Mouse (Mus musculus): Measurements from ENCODE around the gene Crebrf.
A peak's percentile ranks its signal among the peaks of the same experiment; 100 is the strongest.

Crebrf gene

GRCm38 (mm10) chr17:26715271-26715758 is at the start of gene Crebrf:
Gene Crebrf (plus strand): TSS chr17:26715650.
- peak; percentile 97 to 99 for DNase-seq

DNA sequence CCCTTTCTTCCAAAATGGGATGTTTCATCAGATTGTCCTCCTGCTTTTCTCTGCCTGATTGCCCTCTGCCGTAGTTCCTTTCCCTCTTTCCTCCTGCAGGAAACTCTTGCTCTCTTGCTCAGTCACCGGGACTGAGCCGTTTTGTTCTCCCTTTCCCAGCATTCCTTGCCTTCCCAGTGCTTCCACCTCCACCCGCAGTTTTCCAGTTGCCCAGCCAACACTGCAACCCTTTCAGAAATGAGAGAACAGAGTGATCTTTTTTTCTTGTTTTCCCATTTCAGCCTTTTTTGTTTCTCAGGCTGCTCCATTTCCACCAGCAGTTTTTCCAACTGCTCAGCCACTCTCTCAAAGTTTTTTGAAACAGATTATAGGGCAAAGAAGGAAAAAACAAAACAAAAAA is 44.2 kb upstream of the Crebrf start:
- no peak for DNase-seq

DNA sequence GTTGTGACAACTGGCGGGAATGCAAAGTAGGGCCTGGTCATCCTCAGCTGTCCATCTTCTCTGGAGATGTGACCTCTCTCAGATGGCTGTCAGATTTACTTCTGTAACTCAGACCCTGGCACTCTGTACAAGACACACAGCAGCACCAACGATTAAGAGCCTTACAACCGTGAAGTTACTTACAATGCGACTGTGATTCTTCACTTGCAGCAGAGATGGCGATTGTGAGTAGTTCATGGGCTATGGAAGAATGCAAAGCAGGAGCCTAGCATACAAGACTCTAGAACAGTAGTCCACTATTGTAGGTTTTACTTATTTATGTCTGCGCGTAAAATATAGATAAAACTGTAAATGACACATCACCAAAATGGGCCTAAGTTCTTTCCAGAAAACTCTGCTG is 39.6 kb upstream of the Crebrf start:
- DNase-seq = no peak

DNA sequence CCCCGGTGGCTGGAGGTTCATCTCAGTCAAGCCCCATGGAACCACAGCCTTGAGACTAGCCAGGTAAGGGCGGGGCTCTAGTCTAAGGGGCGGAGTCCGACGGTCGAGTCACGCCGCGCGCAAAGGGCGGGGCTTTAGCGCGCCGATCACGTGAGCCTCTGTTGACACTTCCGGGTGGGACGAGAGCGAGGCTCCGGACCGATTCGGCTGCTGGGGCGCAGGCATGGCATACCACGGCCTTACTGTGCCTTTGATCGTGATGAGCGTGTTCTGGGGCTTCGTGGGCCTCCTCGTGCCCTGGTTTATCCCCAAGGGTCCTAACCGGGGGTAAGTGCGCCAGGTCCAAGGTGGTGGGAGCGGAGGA is 39.2 kb upstream of the Crebrf start:
- DNase-seq = peak; percentile 93 to 97

DNA sequence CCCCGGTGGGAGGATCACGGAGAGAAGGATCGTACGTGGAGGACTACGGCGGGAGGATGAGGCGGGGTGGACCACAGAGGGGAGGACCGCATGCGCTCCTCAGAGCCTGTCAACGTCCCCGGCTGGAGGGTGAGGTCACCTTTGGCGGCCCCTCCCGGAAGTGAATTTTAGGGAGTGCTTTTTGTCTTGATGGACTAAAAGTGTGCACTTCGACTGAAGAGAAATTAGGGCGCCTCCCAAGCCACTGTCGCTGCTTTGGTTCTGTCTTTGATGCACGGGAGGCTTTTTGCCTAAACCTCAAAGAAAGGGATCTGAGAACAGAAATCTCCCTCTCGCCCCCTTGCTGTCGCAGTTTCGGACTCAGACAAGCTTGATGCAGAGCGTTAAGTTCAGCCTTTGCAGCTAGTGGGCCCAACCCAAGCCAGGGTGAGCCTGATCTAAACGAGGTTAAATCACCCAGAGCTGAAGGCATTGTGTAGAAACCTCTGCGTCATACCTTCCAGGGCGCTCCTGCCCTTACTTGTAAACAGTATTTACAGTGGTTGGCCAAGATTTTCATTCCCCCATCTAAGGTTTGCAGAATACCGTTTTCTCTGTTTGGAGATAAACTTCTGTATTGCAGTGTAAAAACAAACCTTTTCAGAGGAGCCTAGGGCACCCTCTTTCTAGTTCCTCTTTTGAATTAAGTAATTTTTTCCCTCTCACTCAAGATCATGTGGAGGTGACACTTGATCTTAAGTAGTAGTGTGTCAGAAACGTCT is 38.7 kb upstream of the Crebrf start:
- DNase-seq = peak in 1 of 2 experiments; percentile 84

GRCm38 (mm10) chr17:26677711-26678637 is 37.5 kb upstream of the Crebrf start:
- DNase-seq = peak in 1 of 2 experiments; percentile 53

DNA sequence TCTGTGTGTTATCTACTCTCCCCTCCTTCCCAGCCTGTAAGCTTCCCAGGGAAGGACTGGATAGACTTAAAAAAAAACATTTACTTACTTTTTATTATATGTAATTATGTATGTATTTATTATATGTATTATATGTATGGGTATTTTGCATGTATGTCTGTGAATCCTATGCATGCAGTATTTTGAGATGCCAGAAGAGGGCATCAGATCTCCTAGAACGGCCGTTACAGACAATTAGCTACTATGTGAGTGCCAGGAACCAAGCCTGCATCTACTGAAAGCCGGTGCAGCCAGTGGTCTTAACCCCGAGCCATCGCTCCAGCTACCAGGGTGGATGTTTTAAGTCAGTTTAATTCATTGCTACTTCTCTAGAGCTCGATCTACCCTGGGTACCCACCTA is 34.2 kb upstream of the Crebrf start:
- no peak for DNase-seq

- no peak for DNase-seq
Observed at GRCm38 (mm10) chr17:26686334-26687000, 29.0 kb upstream of the Crebrf start.

DNA sequence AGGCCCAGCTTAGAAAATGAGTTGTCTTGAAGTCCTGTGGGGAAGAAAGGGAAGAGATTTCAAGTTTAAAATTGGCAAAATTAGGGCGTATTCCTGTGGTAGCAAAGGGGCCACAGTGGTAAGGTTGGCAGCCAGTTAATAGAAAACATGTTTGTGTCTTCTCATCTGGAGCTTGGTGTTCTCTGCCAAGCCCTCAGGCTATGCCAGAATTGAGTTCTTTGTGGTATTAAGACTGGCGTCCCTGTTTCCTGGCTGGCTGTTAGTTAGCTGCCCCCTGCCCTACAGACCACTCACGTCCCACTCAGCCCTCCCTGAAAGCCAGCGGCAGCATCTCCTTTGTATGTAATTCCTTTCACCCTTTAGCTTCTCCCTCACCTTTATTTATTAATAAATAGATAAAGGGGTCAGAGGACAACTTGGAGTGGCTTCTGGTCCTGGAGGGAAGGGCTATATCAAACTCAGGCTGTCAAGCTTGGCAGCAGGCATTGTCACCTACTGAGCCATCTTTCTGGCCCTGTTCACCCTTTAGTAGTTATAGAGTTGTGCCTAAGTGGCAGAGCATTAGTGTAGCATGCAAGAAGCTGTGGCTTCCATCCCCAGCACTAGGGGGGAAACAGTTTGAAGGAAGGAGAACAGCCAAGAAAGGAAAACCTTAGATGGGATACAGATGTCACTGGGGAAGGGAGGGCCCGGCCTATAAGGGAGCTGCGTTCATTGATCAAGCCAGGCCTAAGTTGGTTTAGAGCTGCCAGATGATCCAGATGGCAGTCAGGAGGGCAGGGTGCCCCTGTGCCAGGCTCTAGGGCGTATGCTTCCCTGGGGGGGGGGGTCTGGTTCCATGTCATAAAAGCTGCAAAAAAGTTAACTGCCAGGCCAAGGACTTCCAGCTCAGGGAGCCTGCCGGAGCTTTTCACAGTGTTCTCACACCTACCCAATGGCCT is 26.4 kb upstream of the Crebrf start:
- no peak for DNase-seq

- DNase-seq = no peak
Observed at GRCm38 (mm10) chr17:26689810-26690209, 25.6 kb upstream of the Crebrf start.

- peak in 1 of 2 experiments; percentile 61 for DNase-seq
Observed at GRCm38 (mm10) chr17:26690236-26690635, 25.2 kb upstream of the Crebrf start.

DNA sequence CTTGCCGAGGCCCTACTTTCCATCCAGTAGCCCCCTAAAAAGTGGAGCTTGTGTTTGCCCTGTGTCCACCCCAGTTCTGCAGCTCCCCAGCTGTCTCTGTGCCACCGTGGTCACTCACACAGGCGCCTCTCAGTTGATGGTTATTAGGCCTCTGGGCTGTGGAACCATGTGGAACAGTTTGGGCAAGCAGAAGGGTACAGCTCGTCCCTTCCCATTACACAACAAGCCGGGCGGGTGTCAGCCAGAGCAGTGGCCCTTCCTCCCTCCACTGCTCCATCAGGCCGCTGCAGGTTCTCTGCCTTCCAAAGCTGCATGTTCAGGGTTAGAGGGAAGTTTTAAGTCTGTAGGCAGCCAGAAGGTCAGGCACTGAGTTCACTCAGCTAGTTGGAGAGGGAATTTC is 24.3 kb upstream of the Crebrf start:
- peak in 1 of 2 experiments; percentile 41 for DNase-seq

DNA sequence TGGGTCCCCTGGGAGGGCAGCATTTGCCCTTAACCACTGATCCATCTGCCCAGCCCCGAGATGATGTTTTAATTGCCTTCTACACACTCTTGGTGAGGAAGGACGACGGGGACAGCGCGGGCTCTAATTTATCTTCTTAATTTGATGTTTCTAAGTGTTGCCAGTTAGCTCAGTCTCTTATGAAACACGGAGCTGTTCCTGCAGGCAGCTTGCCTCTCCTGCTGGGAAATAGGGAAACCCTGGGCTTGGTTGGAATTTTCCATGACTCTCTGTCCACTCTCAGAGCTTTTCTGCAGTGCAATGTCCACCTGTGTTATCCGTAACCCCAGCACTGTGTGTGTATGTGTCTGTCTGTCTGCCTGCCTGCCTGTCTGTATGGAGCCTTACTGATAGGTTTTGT is 22.0 kb upstream of the Crebrf start:
- peak; percentile 66 to 74 for DNase-seq

- DNase-seq = no peak
Observed at GRCm38 (mm10) chr17:26694171-26694570, 21.3 kb upstream of the Crebrf start.

- DNase-seq = no peak
Observed at GRCm38 (mm10) chr17:26695193-26695592, 20.3 kb upstream of the Crebrf start.

GRCm38 (mm10) chr17:26698846-26699245 is 16.6 kb upstream of the Crebrf start:
- DNase-seq = no peak

DNA sequence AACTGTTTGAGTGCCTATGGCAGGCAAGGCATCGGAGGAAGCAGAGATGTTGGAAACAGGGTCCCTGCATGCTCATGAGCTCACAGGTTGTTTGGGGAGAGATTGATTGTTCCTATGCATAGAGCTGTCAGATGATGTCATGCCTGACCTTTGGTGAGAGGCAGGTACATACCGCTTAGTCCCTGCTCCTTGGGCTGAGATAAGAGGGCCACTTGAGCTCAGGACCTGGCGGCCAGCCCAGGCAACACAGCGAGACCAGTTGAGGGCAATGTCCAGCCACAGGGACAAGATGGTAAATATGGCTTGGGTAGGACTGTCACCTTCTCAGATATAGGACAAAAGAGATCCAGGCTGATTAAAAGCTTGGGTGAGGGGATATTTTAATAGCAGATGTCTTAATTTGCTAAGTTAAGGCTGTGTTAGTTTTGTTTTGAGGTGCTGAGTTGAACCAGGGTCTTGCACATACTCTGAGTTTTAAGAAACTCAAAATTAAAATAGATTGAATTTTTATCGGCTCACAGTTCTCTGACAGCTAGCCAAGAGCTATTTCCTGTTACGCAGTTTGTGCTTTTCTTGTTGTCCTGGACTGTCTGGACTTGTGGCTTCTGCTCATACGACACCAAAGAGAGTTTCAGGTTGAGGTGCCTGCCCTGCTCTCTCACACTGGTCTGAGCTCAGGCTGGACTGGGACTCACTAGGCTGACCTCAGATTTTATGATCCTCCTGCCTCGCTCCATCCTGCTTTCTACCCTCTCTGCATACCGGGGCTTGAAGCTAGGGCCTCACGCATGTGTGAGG is 15.4 kb upstream of the Crebrf start:
- DNase-seq = peak; percentile 68 to 78

GRCm38 (mm10) chr17:26701565-26701964 is 13.9 kb upstream of the Crebrf start:
- no peak for DNase-seq

DNA sequence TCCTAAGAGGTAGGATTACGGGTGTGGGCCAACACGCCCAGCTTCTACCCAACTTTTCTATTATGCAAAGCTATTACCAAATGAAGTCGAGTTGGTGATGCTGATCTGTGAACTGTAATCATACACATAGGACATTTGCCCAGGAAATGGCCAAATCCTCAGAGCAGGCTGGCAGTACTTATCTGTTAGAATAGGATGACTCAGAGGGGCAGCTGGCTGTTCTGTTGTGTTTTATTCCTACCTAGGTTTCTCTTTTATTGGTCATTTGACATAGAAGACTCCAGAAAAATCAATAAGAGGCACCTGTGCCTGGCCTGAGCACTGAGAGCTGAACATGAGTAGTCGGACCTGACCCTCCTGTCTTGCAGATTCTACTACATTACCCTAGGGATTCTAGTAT is 12.8 kb upstream of the Crebrf start:
- no peak for DNase-seq

DNA sequence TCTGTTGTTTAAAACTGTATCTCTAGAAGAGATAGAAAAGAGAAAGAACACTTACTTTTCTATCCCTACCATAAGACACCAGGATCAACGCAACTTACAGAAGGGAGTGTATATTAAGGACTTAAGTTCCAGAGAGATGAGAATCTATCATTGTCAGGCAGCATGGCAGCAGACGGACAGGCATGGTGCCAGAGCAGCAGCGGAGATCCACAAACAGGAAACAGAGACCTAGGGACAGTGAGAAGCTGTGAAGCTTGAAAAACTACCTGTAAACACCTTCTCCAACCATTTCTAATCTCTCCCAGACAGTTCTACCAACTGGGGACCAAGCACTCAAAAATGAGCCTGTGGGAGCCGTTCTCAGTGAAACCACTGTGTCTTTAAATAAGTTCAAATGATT is 11.8 kb upstream of the Crebrf start:
- DNase-seq = peak; percentile 65 to 82
